Mouse (Mus musculus) kidney, postnatal 10 days (tissue): ENCODE measurements at regions not wholly inside any gene's neighbourhood (a gene's known extent, or its start where the extent isn't known, plus 50 kb on each side); places are given as distances from the start of the nearest gene placed in this dataset.
A peak's percentile ranks its signal among the peaks of the same experiment; 100 is the strongest.

Source experiments
- DNase-seq: peaks from one replicate; pipeline ENCODE4 v3.0.0; 2021; ENCODE audit warnings: mixed read lengths

- DNase-seq: no peak
Observed at GRCm38 (mm10) chr10:38147421-38147820, 674.2 kb downstream of the Rfpl4b start.

- peak; percentile 5 for DNase-seq
Observed at GRCm38 (mm10) chr10:38139196-38139595, 682.4 kb downstream of the Rfpl4b start.

- DNase-seq: peak; percentile 43
Observed at GRCm38 (mm10) chr10:38121911-38122573, 699.5 kb downstream of the Rfpl4b start.

GRCm38 (mm10) chr10:38118601-38119000 is 703.0 kb downstream of the Rfpl4b start:
- DNase-seq: no peak

- no peak for DNase-seq
Observed at GRCm38 (mm10) chr10:38116516-38116915, 705.1 kb downstream of the Rfpl4b start.

GRCm38 (mm10) chr10:38114194-38114593 is 707.4 kb downstream of the Rfpl4b start:
- no peak for DNase-seq

DNA sequence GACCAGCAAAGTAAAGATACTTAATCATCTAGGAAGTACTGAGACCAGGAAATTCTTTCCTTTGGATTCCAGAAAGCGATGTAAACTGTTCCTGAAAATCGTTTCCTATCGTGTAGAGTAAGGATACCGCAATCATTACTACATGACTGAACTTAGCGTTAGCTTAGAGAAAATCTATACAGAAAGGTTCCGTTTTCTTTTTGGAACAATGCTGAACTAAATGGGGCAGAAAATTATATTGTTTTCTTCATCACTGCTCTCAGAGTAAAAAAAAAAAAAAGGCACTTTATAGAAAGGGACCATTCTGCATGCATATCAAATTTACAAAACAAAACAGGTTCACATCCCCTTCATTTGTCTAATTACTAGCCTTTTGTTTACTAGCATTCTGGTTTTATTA is 713.0 kb downstream of the Rfpl4b start:
- no peak for DNase-seq

DNA sequence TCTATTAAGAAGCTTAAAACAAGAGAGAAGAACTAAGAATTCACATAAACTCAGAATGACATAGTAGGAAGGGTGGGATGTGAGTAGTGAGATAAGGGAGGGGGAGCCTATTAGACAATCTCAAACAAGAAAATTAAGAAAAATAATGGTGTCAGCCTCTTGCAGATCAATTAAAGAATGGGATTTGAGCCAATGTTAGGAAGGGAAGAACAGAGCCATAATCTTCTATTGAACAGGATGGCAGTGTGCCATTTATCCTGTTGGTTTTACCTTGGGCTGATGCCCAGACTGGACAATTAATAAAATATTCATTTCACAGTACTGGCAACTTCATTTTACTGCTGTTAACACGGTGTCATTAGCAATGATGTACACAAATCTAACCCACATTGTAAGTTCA is 718.0 kb downstream of the Rfpl4b start:
- DNase-seq: no peak

GRCm38 (mm10) chr10:38078521-38078920 is 743.1 kb downstream of the Rfpl4b start:
- DNase-seq: no peak

DNA sequence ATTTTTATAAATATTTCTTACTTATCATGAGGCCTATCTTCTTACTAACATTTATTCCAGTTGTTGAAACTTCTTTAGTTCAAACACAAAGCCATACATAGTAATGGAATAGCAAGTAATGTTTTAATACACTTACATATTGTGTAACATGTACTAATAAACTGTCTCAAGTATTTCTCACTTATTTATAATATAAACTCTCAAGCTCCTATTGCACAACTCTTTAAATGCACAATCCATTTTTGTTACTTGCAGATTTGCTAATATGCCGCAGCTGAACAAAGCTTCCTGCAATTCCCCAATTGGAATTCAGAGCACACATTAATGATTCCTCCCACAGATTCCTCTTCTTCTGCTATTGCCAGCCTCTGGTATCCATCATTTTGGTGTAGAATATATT is 749.2 kb downstream of the Rfpl4b start:
- DNase-seq: no peak

GRCm38 (mm10) chr10:38059050-38059449 is 762.5 kb downstream of the Rfpl4b start:
- no peak for DNase-seq

DNA sequence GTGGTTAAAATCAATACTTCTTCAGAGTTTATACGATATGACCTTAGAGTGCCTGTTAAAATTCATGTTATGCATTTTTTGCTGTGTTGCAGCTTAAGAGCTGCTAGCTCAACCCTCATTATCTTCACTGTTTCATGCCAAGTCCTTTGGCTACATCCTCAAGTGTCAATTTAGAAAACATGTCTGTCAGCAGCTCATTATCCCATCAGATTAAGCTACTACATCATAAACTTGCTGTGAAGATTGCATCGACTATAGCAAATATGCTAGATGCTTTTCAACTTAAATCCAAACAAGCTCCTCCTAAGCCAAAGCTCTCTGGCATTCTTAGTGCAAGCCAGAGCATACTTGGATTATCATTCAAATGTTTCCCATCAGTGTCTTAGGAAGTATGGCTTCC is 811.1 kb downstream of the Rfpl4b start:
- no peak for DNase-seq

GRCm38 (mm10) chr10:37995691-37996445 is 825.7 kb downstream of the Rfpl4b start:
- no peak for DNase-seq

GRCm38 (mm10) chr10:37988297-37989263 is 833.0 kb downstream of the Rfpl4b start:
- no peak for DNase-seq

DNA sequence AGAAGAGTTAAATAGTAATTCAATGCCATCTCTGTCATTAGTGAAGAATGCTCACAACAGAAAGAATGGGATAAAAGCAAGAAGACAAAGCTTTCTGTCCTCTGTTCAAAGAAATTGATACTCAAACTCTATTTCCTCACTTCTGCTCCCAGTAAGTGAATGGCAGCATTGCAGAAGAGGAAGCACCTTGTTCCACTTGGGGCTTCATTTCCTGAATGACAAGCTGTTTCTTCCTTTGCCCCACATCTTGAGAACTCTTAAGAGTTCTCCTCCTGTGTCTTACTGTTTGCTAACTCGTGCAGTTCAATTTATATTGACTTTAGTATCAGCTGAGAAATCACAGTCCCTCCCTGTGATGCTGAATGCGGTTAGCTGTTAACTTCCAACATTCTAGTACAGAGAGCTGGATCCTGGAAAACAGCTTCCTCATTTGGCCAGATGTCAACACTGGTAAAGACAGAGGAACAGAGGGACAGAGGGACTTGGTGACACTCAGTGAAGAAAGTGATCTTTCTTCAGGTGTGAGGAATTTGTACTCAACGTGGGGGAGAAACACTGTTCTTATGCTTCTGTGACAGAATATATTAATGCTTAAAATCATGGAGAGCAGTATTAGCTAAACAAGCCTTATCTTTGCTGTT is 840.3 kb upstream of the Marcks start:
- no peak for DNase-seq

- DNase-seq: peak; percentile 9
Observed at GRCm38 (mm10) chr10:37960051-37960450, 821.3 kb upstream of the Marcks start.

DNA sequence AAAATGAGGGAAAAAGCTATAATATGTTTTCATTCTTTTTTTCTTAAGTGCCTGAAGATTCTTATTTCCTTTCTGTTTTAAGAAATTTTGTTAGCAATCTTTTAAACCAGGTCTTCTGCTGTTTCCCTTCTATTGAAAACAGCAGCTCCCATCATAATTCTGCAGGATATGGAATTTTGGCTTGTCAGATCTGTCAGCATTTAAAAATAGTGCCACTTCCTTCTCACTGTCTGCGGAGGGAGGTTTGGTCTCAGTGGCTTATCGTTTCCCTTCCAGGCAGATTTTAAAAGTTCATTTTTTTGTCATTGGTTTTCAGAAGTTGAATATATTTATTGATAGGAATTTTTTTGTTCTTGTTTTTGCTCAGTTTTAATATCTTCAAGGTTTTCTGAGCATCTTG is 776.1 kb upstream of the Marcks start:
- DNase-seq: no peak

GRCm38 (mm10) chr10:37911669-37912068 is 772.9 kb upstream of the Marcks start:
- no peak for DNase-seq

DNA sequence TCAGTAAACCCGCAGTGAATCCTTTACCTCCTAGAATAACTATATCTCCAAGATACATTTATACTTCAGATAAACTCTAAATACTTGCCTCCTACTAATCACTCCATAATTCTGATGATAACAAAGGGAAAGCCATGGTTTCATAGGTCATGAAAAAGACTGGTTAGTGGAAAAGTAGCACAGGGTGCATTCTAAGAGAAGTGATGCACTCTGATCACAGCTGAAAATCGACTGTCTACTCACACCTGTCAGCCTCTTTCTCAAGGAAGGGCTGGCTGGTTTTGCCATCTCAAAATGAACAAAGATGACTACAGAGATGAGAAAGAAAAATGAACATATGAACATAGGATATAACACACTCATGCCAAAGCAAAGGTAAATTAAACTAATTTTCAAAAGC is 769.6 kb upstream of the Marcks start:
- DNase-seq: no peak

- DNase-seq: no peak
Observed at GRCm38 (mm10) chr10:37907731-37908130, 769.0 kb upstream of the Marcks start.

GRCm38 (mm10) chr10:37887961-37888360 is 749.2 kb upstream of the Marcks start:
- DNase-seq: peak; percentile 14

DNA sequence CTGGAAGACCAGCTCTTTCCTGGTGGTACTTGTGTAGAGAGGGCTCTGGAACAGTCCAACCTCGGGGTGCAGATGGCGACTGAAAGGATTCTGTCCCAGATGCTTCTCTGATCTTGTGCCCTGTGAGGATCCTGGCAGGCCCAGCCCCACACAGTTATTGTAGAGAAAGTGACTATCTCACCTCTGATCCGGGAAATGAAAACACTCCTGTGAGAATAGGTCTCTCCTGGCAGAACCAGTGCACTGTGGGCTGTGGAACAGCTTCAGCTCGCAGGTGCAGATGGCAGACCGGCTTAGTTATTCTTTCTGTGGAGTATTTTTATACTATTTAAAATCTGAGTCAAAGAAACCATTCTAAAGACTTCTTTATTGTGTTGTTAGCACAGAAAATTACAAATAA is 742.1 kb upstream of the Marcks start:
- DNase-seq: no peak

GRCm38 (mm10) chr10:37873925-37874324 is 735.2 kb upstream of the Marcks start:
- no peak for DNase-seq
